Mouse (Mus musculus) myocyte (in vitro differentiated cells): Measurements from ENCODE around the gene Gabrr3. TPM values are rescaled to one million over a fixed set of nuclear protein-coding genes. Genes with fewer than 3 reads are reported as not detected.

Source experiments
- H3K27me3 ChIP-seq: one replicate; pipeline ENCODE4 v1.6.1; 2011; ENCODE audit not compliant: control insufficient read depth, insufficient read depth, insufficient read length
- H3K36me3 ChIP-seq: one replicate; pipeline ENCODE4 v1.6.1; 2011; ENCODE audit not compliant: control insufficient read depth, insufficient read depth
- H3K4me2 ChIP-seq: one replicate; pipeline ENCODE4 v1.6.1; 2011; ENCODE audit warnings: low read depth, control low read depth
- H3K4me3 ChIP-seq: one replicate; pipeline ENCODE4 v1.5.1; 2011; ENCODE audit warnings: mild to moderate bottlenecking, control low read depth, moderate library complexity
- H3K79me2 ChIP-seq: one replicate; pipeline ENCODE4 v1.6.1; 2011; ENCODE audit not compliant: control insufficient read depth, insufficient read depth
- H3ac ChIP-seq: one replicate; pipeline ENCODE4 v1.6.1; 2011; ENCODE audit not compliant: control insufficient read depth, insufficient read length
- CEBPB ChIP-seq: IDR thresholded peaks from 2 replicates; pipeline ENCODE4 v1.6.1; 2011; ENCODE audit warnings: mild to moderate bottlenecking, moderate library complexity; ENCODE audit not compliant: poor library complexity, insufficient read depth, severe bottlenecking
- E2F4 ChIP-seq: IDR thresholded peaks from one replicate; pipeline ENCODE4 v1.6.1; 2011; ENCODE audit warnings: mild to moderate bottlenecking, control low read depth, moderate library complexity; ENCODE audit not compliant: insufficient read depth
- MAX ChIP-seq: IDR thresholded peaks from one replicate; pipeline ENCODE4 v1.6.1; 2011; ENCODE audit warnings: low read depth, mild to moderate bottlenecking, control low read depth
- MYOD1 ChIP-seq, 3 experiments: IDR thresholded peaks; one replicate each; pipeline ENCODE4 v1.6.1; 2011; ENCODE audit warnings: control low read depth in 2 of 3, low read depth in 2 of 3, mild to moderate bottlenecking in 2 of 3, moderate library complexity in 1 of 3; ENCODE audit not compliant: insufficient read length in 2 of 3, control insufficient read depth in 1 of 3
- MYOG ChIP-seq, 3 experiments: IDR thresholded peaks; one replicate each; pipeline ENCODE4 v1.6.1; 2011; ENCODE audit warnings: control low read depth in 2 of 3, low read depth in 2 of 3, mild to moderate bottlenecking in 2 of 3; ENCODE audit not compliant: insufficient read length in 2 of 3, control insufficient read depth in 1 of 3, insufficient read depth in 1 of 3
- POLR2A ChIP-seq: IDR thresholded peaks from one replicate; pipeline ENCODE4 v1.6.1; 2011; ENCODE audit warnings: low read depth, mild to moderate bottlenecking, control low read depth, moderate library complexity; ENCODE audit not compliant: insufficient read length
- POLR2AphosphoS2 ChIP-seq: IDR thresholded peaks from one replicate; pipeline ENCODE4 v1.6.1; 2011; ENCODE audit warnings: low read depth, control low read depth; ENCODE audit not compliant: insufficient read length
- REST ChIP-seq: IDR thresholded peaks from one replicate; pipeline ENCODE4 v1.6.1; 2011; ENCODE audit warnings: mild to moderate bottlenecking, control low read depth, moderate library complexity; ENCODE audit not compliant: insufficient read depth, insufficient read length
- SRF ChIP-seq: IDR thresholded peaks from one replicate; pipeline ENCODE4 v1.6.1; 2011; ENCODE audit warnings: low read depth; ENCODE audit not compliant: control insufficient read depth, insufficient read length
- TCF12 ChIP-seq: IDR thresholded peaks from one replicate; pipeline ENCODE4 v1.6.1; 2011; ENCODE audit warnings: mild to moderate bottlenecking, control low read depth; ENCODE audit not compliant: poor library complexity, insufficient read depth, severe bottlenecking
- TCF3 ChIP-seq: IDR thresholded peaks from one replicate; pipeline ENCODE4 v1.6.1; 2011; ENCODE audit warnings: low read depth, control low read depth; ENCODE audit not compliant: insufficient read length
- USF1 ChIP-seq: IDR thresholded peaks from one replicate; pipeline ENCODE4 v1.6.1; 2011; ENCODE audit warnings: low read depth, mild to moderate bottlenecking, control low read depth, moderate library complexity
- polyA plus RNA-seq: library from polyadenylated mRNA; unstranded; fragments of >200 nt; fragmentation: generic; extraction: Trizol; gene quantifications from one replicate; pipeline ENCODE4 v1.2.1, GENCODE M21; 2012; ENCODE audit warnings: missing spikeins

Gabrr3 gene
- polyA plus RNA-seq, 1 experiment = not detected

DNA sequence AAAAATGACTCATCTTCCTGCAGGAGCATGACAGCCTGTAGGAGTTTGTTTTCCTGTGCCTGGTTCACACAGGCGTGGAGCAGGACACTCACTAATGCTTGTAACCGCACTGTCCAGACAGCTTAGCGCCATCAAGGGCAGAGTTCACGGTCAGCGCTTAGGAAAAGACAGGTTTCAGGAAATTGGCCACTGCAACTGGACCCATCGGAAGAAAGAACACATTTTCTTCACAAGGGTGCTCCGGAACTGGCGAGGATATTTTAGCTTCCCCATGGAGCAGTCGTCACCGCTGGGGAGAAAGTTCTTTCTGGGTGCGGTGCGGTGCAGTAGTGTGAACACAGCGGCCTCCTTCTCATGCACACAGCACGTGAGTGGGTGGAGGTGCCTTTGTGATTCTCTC is 86.1 kb downstream of the Gabrr3 start:
- H3K79me2 ChIP-seq = no peaks in the 10 kb centered on the region
- no peak overlapping the region for H3K4me2 ChIP-seq
- H3K36me3 ChIP-seq = peaks cover 33% of the 10 kb centered on the region
- H3K27me3 ChIP-seq = no peaks in the 10 kb centered on the region
- no peak overlapping the region for H3ac ChIP-seq
- TF ChIP-seq USF1 (no peak), MYOG (IDR thresholded peaks at IDR 0.05; ENCODE audit: control insufficient read depth in 1 of 3, insufficient read depth in 1 of 3, insufficient read length in 2 of 3, low read depth in 2 of 3) (no peak), TCF12 (no peak), MAX (no peak), MYOD1 (IDR thresholded peaks at IDR 0.05; ENCODE audit: control insufficient read depth in 1 of 3, insufficient read length in 2 of 3, low read depth in 2 of 3) (no peak), REST (no peak), SRF (no peak), TCF3 (no peak), POLR2A (no peak), POLR2AphosphoS2 (no peak)
- H3K4me3 ChIP-seq = no peak overlapping the region

DNA sequence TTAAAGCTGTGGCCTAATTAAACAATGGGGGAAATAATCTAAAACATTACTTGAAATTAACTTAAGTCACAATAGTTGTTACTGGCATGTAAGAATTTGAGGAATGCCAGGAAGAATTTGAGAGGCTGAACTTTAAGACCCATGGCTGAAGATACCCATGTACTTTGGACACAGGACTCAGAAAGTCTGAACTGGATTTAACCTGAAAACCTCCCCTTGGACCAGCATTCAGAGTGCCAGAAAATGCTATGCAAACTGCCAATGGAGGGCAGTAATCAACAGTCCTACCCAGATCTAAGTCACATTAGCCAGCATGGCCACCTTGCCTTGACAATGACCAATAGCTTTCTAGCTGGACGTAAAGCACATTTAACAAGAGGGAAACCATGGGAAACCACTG is 90.8 kb downstream of the Gabrr3 start:
- Histone ChIP-seq H3K4me3 (no peak overlapping the region), H3ac (no peak overlapping the region), H3K27me3 (no peaks in the 10 kb centered on the region), H3K79me2 (no peaks in the 10 kb centered on the region), H3K36me3 (peaks cover 8% of the 10 kb centered on the region), H3K4me2 (no peak overlapping the region)
- no peak for TF ChIP-seq TCF12
- no peak for TF ChIP-seq MAX
- TF ChIP-seq MYOD1 (IDR thresholded peaks at IDR 0.05; ENCODE audit: control insufficient read depth in 1 of 3, insufficient read length in 2 of 3, low read depth in 2 of 3) = no peak
- TF ChIP-seq POLR2AphosphoS2 = no peak

DNA sequence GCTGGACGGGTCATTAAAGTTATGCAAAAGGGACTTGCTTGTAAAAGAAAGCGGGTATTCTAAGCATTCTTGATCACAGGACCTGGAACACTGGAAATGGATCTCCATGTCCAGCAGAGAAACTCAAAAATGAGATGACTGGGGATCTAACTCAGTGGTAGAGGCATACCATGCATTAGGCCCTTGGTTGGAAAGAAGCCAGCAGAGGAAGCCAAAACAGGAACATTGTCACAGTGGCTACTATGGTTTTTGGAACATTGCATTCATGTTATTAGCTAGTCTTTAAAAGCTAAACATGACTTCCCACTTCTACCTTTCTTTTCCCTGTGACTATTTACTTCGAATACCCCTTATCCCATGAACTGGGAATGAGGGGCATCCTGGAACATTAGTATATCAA is 92.0 kb downstream of the Gabrr3 start:
- H3K79me2 ChIP-seq = no peaks in the 10 kb centered on the region

DNA sequence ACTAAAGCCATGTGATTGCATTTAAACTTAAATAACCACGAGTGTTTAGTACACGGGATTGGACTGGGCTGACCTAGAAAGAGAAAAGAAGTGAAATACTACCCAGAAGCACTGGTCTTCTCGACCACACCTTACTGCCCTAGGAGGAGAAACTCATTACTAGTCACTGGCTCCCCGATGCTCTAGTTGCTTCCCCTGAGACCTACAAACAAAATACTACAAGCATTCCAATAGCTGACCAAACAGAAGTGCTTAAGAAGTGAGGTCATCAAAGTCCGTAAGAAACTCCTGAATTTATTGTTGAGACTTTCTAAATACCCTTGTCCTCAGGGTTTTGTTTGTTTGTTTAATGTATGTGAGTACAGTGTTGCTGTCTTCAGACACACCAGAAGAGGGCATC is 102.7 kb downstream of the Gabrr3 start:
- Histone ChIP-seq H3K27me3 (no peaks in the 10 kb centered on the region), H3K36me3 (no peaks in the 10 kb centered on the region), H3ac (no peak overlapping the region), H3K79me2 (no peaks in the 10 kb centered on the region), H3K4me2 (no peak overlapping the region), H3K4me3 (no peak overlapping the region)
- no peak for TF ChIP-seq MAX
- TF ChIP-seq TCF3 = no peak
- TF ChIP-seq REST = no peak
- no peak for TF ChIP-seq MYOD1 (IDR thresholded peaks at IDR 0.05; ENCODE audit: control insufficient read depth in 1 of 3, insufficient read length in 2 of 3, low read depth in 2 of 3)
- TF ChIP-seq POLR2A = no peak
- TF ChIP-seq SRF = no peak

More for the DNA sequence above, 92.0 kb downstream of the Gabrr3 start:
- no peak overlapping the region for H3ac ChIP-seq
- H3K4me3 ChIP-seq = no peak overlapping the region
- TF ChIP-seq MAX (no peak), MYOD1 (IDR thresholded peaks at IDR 0.05; ENCODE audit: control insufficient read depth in 1 of 3, insufficient read length in 2 of 3, low read depth in 2 of 3) (no peak), TCF3 (no peak), SRF (no peak), E2F4 (no peak), TCF12 (no peak), CEBPB (no peak), USF1 (no peak), POLR2A (no peak), REST (no peak), MYOG (IDR thresholded peaks at IDR 0.05; ENCODE audit: control insufficient read depth in 1 of 3, insufficient read depth in 1 of 3, insufficient read length in 2 of 3, low read depth in 2 of 3) (no peak), POLR2AphosphoS2 (no peak)
- no peaks in the 10 kb centered on the region for H3K27me3 ChIP-seq
- H3K4me2 ChIP-seq = no peak overlapping the region
- peaks cover 4% of the 10 kb centered on the region for H3K36me3 ChIP-seq

Other genes starting within 250 kb of the Gabrr3 start
- gene Olfr196, start 236.9 kb upstream of the Gabrr3 start, polyA plus RNA-seq = not detected
- not detected for gene Olfr198, start 203.8 kb upstream of the Gabrr3 start, polyA plus RNA-seq
- gene Olfr199, start 187.6 kb upstream of the Gabrr3 start, polyA plus RNA-seq = not detected
- not detected for gene Olfr201, start 134.7 kb upstream of the Gabrr3 start, polyA plus RNA-seq
- gene Olfr202, start 120.5 kb upstream of the Gabrr3 start, polyA plus RNA-seq = not detected
- not detected for gene Olfr203, start 108.5 kb upstream of the Gabrr3 start, polyA plus RNA-seq
- gene Olfr204, start 89.1 kb upstream of the Gabrr3 start, polyA plus RNA-seq = not detected
- not detected for gene Olfr205, start 76.2 kb upstream of the Gabrr3 start, polyA plus RNA-seq
- gene Olfr206, start 58.1 kb upstream of the Gabrr3 start, polyA plus RNA-seq = not detected
- gene Olfr209, start 43.3 kb upstream of the Gabrr3 start, polyA plus RNA-seq = not detected
- gene Riox2, start 64.4 kb downstream of the Gabrr3 start, polyA plus RNA-seq = 20.8 TPM
- gene Crybg3, start 193.6 kb downstream of the Gabrr3 start, polyA plus RNA-seq = 1.0 TPM
- 6.4 TPM for gene Arl6, start 232.1 kb downstream of the Gabrr3 start, polyA plus RNA-seq